Mouse (Mus musculus) adrenal gland, adult 10 weeks (tissue): ENCODE results near the gene Zfp810. TPM values are rescaled to one million over a fixed set of nuclear protein-coding genes. Genes with fewer than 3 reads are reported as not detected.

Source experiments
- polyA plus RNA-seq: library from polyadenylated mRNA; stranded (reverse); fragments of 350-450 nt; fragmentation: Illumina TruSeq; extraction: RNeasy Lipid Tissue Mini Kit (QIAGEN cat#74804); gene quantifications from one replicate; pipeline ENCODE4 v1.2.3, GENCODE M21; 2014; ENCODE audit warnings: low read depth, low replicate concordance

The Zfp810 gene
- 18.8 TPM for polyA plus RNA-seq

DNA sequence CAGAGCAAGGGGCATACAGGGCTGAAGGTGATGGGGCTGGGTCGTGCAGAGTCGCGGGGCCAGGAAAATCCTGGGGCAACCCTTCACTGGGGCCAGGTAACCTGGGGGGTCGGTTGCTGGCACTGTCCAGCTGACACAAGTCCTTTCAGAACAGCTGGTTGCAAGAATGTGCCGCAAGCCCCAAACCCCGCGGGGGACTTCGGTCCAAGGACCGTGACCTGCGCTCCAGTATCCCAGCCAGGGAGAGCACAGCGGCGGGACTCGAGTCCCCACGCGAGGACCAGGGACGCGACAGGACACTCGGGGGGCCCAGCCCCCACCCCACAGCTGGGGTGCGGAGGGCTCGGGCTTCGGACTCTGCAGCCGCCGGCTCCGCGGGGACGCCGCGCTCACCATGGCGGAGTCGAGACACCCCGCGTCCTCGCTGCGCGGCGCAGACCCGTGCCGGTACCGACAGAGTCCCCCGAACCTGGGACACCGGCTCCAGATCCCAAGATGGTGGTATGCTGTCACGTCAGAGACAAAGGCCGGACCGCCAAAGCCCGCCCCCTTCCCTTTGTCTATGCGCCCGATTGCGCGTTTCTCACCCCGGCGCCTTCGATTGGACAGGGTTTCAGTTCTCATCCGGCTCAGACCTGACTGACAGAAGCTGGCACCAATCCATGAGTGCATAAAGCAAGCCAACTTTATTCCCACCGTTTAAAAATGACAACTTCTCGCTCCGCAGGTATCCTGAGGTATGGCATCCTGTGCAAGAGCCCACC lies at the start of gene Zfp810:
Zfp810 (minus strand) TSS at position 493 of the 764 bp plus-strand sequence.

DNA sequence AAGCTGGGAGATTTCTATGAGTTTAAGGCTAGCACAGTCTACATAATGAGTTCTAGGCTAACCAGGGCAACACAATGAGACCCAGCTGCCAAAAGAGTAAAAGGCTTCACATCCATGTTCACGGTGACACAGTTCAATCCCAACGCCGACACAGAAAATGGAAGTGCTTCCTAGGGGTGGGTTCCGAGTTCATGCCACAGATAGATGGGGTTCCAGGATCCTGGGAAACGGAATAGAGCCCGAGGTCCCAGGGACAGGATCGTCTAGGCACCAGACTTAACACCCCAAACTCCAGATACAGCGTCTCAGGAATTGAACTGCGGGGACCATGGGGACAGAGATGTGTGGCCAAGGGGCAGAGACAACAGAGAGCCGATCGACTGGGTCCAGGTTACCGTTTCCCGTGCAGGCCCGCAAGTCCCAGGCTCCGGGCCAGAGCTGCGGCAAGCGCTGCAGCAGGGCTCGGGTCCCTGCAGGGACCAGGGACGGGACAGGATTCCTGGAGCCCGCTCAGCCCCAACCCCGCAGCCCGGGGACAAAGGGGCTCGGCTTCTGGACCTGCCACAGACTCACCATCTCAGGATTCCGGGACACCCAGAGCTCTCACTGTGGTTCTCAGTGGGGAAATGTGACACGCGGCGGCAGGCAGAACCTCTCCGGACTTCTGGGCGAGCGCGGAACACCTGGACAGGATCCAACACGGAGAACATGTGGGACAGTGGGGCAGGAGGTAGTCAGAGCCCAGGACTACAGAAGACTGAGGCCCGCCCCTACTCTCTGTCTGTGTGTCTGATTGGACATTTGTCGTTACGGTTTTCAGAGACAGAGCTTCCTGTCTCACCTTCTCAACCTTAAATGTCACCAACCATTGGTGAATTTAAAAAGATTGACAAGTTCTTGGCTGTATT lies 48.0 kb downstream of the Zfp810 start, which contains the start of gene Zfp599:
Zfp599 (minus strand) TSS at position 712 of the 908 bp plus-strand sequence.

Other genes starting within 250 kb of the Zfp810 start
- gene Gm49318, start 236.4 kb downstream of the Zfp810 start, polyA plus RNA-seq, result not detected
- not detected for gene Zfp653, start 236.3 kb downstream of the Zfp810 start, polyA plus RNA-seq
- gene Ecsit, start 222.2 kb downstream of the Zfp810 start, polyA plus RNA-seq, result 4.3 TPM
- 3.6 TPM for gene Cnn1, start 208.4 kb downstream of the Zfp810 start, polyA plus RNA-seq
- 8.3 TPM for gene Elof1, start 190.5 kb downstream of the Zfp810 start, polyA plus RNA-seq
- 5.2 TPM for gene Acp5, start 171.9 kb downstream of the Zfp810 start, polyA plus RNA-seq
- gene Pigyl, start 150.8 kb downstream of the Zfp810 start, polyA plus RNA-seq, result 5.1 TPM
- gene Zfp872, start 119.6 kb downstream of the Zfp810 start, polyA plus RNA-seq, result 6.4 TPM
- gene Zfp809, start 81.9 kb downstream of the Zfp810 start, polyA plus RNA-seq, result 105 TPM
- 0.64 TPM for gene Zfp599, start 47.8 kb downstream of the Zfp810 start, polyA plus RNA-seq
- gene Anln, start 81.5 kb upstream of the Zfp810 start, polyA plus RNA-seq, result 11.0 TPM
- 4.0 TPM for gene 9530077C05Rik, start 103.9 kb upstream of the Zfp810 start, polyA plus RNA-seq
- not detected for gene Gm17545, start 146.6 kb upstream of the Zfp810 start, polyA plus RNA-seq
- 22.5 TPM for gene Rp9, start 162.1 kb upstream of the Zfp810 start, polyA plus RNA-seq
- 23.8 TPM for gene Bbs9, start 168.1 kb upstream of the Zfp810 start, polyA plus RNA-seq